Mouse (Mus musculus): Measurements from ENCODE around the gene Phex.

DNA sequence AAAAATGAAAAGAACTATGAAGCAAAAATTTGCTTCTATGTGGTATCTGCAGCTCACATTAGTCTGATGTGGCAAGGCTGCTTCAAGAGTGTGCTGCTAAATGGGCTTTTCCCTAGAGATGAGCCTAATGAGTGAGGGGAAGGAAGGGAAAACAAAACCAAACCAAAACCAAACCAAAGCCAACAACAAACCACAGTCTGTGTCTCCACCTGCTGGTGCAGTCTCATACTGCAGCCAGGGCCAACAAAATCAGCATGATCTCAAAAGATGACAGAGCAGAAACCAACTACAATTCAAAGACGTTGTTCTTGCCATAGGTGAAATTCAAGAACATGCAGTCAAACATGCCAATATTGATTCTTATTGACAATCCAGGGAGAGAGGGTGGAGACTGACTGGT is 39.3 kb upstream of the Phex start:
- TF ChIP-seq CTCF (IDR thresholded peaks at IDR 0.05 in 2 of 3, conservative IDR thresholded peaks at IDR 0.05 in 1 of 3; ENCODE audit: control insufficient read depth in 1 of 3, insufficient read depth in 1 of 3, low read depth in 2 of 3, low read length in 3 of 3, poor library complexity in 1 of 3, severe bottlenecking in 1 of 3) = peak; percentile 70 to 86 (median 85)
- no peak for TF ChIP-seq KAT2A (conservative IDR thresholded peaks at IDR 0.05; ENCODE audit: low read depth, low read length)
- no peak for TF ChIP-seq ZNF384 (IDR thresholded peaks at IDR 0.05; ENCODE audit: low read depth, low read length)
- no peak for TF ChIP-seq MAX (IDR thresholded peaks at IDR 0.05; ENCODE audit: low read length)
